Mouse (Mus musculus): ENCODE results near the gene Mical2. TPM values are rescaled to one million over a fixed set of nuclear protein-coding genes. Genes with fewer than 3 reads are reported as not detected.

Gene Mical2
- polyA plus RNA-seq, 1 experiment from 2014 or later: 2.5 TPM

DNA sequence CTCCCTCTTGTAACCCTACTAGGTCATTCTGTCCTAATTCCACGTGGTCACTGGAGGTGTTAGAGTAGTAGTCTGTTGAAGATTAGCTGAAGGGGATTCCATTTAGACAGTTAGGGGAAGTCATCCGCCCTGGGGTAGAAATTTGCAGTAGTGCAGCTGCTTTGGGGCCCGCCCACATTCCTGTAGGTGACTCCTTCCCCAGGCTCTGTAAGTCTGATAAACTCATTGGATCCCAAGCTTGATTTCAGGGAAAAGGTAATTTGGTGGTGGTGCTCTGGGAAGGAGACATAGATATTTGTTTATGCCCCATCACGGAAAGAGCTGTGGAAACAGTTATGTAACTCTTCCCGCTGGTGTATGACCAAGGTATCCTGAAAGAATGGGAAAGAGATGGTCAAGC lies 201.2 kb downstream of the Mical2 start:
- DNase-seq (ENCODE audit: low spot score) (no peak), ATAC-seq (replicated peaks; ENCODE audit: insufficient number of reproducible peaks, low FRiP score, low TSS enrichment, low read depth) (no peak)
- Histone ChIP-seq H3K27ac (replicated peaks; ENCODE audit: low read depth, low read length) (no peak overlapping the region), H3K36me3 (replicated peaks; ENCODE audit: control insufficient read depth, insufficient read depth, low read depth, low read length) (no peaks in the 10 kb centered on the region), H3K4me2 (ENCODE audit: low read depth, low read length) (peak overlapping the region; percentile 69), H3K4me3 (ENCODE audit: low read depth, low read length) (no peak overlapping the region), H3K27me3 (ENCODE audit: control insufficient read depth, insufficient read depth, low read length) (no peaks in the 10 kb centered on the region), H3K9ac (replicated peaks; ENCODE audit: low read length) (peak overlapping the region; percentile 95), H3K4me1 (ENCODE audit: control insufficient read depth, insufficient read depth, low read length) (peaks cover 4% of the 10 kb centered on the region; the same call in 1 of the 2 replicates), H3K9me3 (replicated peaks; ENCODE audit: control insufficient read depth, low read length) (no peaks in the 10 kb centered on the region)
- 50% methylated on average over 5 of the region's 5 CpGs for WGBS

DNA sequence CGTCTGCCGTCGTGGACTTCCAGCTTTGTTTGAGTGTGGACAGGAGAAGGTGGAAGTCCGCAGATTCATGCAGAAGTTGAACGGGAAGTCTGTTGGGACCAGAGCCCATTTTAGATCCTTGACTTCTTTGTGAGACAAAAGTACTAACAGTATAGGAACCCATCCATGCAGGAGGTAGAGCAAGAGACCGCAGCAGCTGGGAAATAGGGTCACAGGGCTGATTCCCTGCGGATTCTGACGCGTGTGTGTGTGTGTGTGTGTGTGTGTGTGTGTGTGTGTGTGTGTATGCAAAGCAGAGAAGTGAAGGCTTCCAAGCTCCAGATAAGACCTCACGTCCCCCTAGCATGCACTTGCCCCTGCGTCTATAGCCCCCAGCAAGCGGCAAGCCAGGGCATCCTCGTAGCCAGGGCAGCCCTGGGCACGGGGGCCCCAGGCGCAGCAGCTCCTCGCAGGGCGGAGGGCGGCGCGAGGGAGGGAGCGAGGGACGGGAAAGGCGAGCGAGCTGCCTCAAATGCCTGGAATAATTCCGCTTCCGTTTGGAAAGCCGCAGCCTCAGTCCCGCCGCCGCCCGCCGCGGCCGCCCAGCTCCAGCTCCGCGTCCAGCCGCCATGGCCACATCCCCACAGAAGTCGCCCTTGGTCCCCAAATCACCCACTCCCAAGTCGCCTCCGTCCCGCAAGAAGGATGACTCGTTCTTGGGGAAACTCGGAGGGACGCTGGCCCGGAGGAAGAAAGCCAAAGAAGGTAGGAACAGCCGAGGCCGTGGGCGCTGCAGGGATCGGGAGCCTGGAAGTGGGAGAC lies 201.9 kb downstream of the Mical2 start, which contains the start of gene Parva:
TSS of gene Parva (plus strand) at position 149 of the 801 bp plus-strand sequence.
- ATAC-seq (replicated peaks; ENCODE audit: insufficient number of reproducible peaks, low FRiP score, low TSS enrichment, low read depth) (peak; percentile 89), DNase-seq (ENCODE audit: low spot score) (peak; percentile 82)
- Histone ChIP-seq H3K4me2 (ENCODE audit: low read depth, low read length) (peak within 1 kb of the TSS; percentile 69), H3K4me3 (ENCODE audit: low read depth, low read length) (peak within 1 kb of the TSS; percentile 75), H3K9ac (replicated peaks; ENCODE audit: low read length) (peak within 1 kb of the TSS; percentile 95), H3K9me3 (replicated peaks; ENCODE audit: control insufficient read depth, low read length) (no peaks in the 10 kb centered on the region), H3K36me3 (replicated peaks; ENCODE audit: control insufficient read depth, insufficient read depth, low read depth, low read length) (no peaks in the 10 kb centered on the region), H3K4me1 (ENCODE audit: control insufficient read depth, insufficient read depth, low read length) (peaks cover 4% of the 10 kb centered on the region; the same call in 1 of the 2 replicates), H3K27me3 (ENCODE audit: control insufficient read depth, insufficient read depth, low read length) (no peaks in the 10 kb centered on the region), H3K27ac (replicated peaks; ENCODE audit: low read depth, low read length) (peak within 1 kb of the TSS; percentile 92)
- 1% methylated on average over 45 of the region's 49 CpGs for WGBS

DNA sequence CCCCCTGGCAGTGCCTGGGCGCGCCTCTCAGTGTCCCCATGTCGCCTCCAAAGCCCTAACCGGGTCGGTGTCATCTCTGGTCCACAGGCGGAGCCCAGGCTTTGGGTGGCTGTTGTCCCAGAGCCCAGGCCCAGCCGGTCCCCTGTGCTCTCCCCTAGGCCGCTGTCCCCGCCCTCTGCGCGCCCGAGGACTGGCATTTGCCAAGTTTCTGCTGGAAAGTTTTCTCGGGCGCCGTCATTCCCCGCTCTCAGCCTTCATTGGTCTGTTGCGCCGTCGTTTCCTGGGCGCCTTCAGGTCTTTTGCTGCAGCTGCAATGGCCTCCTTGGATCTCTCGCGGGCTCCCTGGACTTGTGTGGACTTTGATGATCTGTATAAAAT lies 202.5 kb downstream of the Mical2 start:
- H3K9me3 ChIP-seq (replicated peaks; ENCODE audit: control insufficient read depth, low read length): no peaks in the 10 kb centered on the region
- H3K36me3 ChIP-seq (replicated peaks; ENCODE audit: control insufficient read depth, insufficient read depth, low read depth, low read length): no peaks in the 10 kb centered on the region
- under 1% methylated on average over 22 of the region's 22 CpGs for WGBS
- H3K27ac ChIP-seq (replicated peaks; ENCODE audit: low read depth, low read length): peak overlapping the region; percentile 92
- peak overlapping the region; percentile 75 for H3K4me3 ChIP-seq (ENCODE audit: low read depth, low read length)
- H3K4me2 ChIP-seq (ENCODE audit: low read depth, low read length): peak overlapping the region; percentile 69
- peaks cover 4% of the 10 kb centered on the region; the same call in 1 of the 2 replicates for H3K4me1 ChIP-seq (ENCODE audit: control insufficient read depth, insufficient read depth, low read length)
- peak; percentile 90 for ATAC-seq (replicated peaks; ENCODE audit: insufficient number of reproducible peaks, low FRiP score, low TSS enrichment, low read depth)
- H3K27me3 ChIP-seq (ENCODE audit: control insufficient read depth, insufficient read depth, low read length): no peaks in the 10 kb centered on the region
- peak; percentile 83 for DNase-seq (ENCODE audit: low spot score)
- peak overlapping the region; percentile 95 for H3K9ac ChIP-seq (replicated peaks; ENCODE audit: low read length)

DNA sequence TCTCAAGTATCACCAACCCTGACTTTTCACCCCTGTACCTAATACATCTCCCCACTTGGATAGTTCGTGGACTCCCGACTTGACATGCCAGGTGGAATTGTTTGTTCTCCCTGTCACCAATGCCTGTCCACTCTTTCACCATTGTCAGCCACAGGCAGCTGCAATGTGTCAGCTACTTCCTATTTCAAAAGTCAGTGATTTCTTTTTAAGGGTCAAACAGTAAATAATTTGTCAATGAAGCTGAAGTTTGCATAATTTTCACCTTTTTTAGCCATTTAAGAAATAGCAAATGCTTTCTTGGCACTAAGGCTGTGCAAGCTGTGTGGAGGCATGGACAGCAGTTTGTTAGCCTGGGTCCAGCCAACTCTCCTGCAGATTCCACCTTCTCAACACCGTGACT lies 214.2 kb downstream of the Mical2 start:
- H3K4me3 ChIP-seq (ENCODE audit: low read depth, low read length): no peak overlapping the region
- WGBS: 81% methylated on average over 3 of the region's 3 CpGs
- H3K9ac ChIP-seq (replicated peaks; ENCODE audit: low read length): no peak overlapping the region
- no peaks in the 10 kb centered on the region for H3K9me3 ChIP-seq (replicated peaks; ENCODE audit: control insufficient read depth, low read length)
- DNase-seq (ENCODE audit: low spot score) (no peak), ATAC-seq (replicated peaks; ENCODE audit: insufficient number of reproducible peaks, low FRiP score, low TSS enrichment, low read depth) (no peak)
- no peaks in the 10 kb centered on the region; the same call in 1 of the 2 replicates for H3K36me3 ChIP-seq (replicated peaks; ENCODE audit: control insufficient read depth, insufficient read depth, low read depth, low read length)
- no peak overlapping the region for H3K27ac ChIP-seq (replicated peaks; ENCODE audit: low read depth, low read length)
- H3K4me1 ChIP-seq (ENCODE audit: control insufficient read depth, insufficient read depth, low read length): 0 out of 2 replicates have a peak, but pooled peaks cover 2% of the 10 kb centered on the region
- H3K27me3 ChIP-seq (ENCODE audit: control insufficient read depth, insufficient read depth, low read length): no peaks in the 10 kb centered on the region
- H3K4me2 ChIP-seq (ENCODE audit: low read depth, low read length): no peak overlapping the region

DNA sequence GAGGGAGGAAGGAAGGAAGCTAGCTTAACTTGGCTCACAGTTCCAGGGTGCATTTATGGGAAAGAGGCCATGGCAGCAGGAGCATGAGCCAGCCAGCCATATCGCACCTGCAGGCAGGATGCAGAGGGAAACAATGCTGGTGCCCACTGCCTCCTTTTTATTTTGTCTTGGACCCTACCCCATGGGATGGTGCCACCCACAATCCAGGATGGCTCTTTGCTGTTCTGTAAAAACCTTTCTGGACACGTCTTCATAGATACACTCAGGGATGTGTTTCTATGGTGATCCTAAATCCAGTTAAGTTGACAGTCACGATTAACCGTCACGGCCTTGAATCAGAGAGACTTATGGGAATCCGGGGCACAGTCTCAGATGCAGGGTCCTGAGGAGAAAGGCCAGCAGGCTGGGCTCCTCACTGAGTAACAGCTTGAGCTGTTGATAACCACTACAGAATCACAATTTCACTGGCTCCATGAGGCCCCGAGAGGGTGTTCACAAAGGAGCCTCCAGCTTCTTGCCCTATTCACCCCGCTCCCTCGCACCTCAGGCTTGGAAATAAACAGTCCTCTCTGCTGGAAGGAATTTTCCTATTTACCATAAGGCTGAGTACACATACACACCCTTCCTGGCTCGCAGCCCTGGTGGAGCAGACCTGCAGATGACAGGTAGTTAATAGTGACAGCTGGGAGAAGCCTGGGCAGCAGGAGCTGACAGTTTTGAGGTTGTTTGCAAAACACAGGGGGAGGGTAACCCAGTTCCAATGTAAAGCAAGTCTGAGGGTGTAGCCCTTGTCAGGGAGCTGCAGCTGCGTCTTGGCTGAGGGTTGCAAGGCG lies 218.7 kb downstream of the Mical2 start:
- H3K4me3 ChIP-seq (ENCODE audit: low read depth, low read length): no peak overlapping the region
- no peak overlapping the region for H3K27ac ChIP-seq (replicated peaks; ENCODE audit: low read depth, low read length)
- H3K4me1 ChIP-seq (ENCODE audit: control insufficient read depth, insufficient read depth, low read length): 0 out of 2 replicates have a peak, but pooled peaks cover 2% of the 10 kb centered on the region
- H3K4me2 ChIP-seq (ENCODE audit: low read depth, low read length): no peak overlapping the region
- no peaks in the 10 kb centered on the region for H3K36me3 ChIP-seq (replicated peaks; ENCODE audit: control insufficient read depth, insufficient read depth, low read depth, low read length)
- 0 out of 2 replicates have a peak, but pooled peaks have one; percentile 26 for ATAC-seq (replicated peaks; ENCODE audit: insufficient number of reproducible peaks, low FRiP score, low TSS enrichment, low read depth)
- no peak for DNase-seq (ENCODE audit: low spot score)
- 37% methylated on average over 12 of the region's 12 CpGs for WGBS
- no peaks in the 10 kb centered on the region for H3K27me3 ChIP-seq (ENCODE audit: control insufficient read depth, insufficient read depth, low read length)
- no peaks in the 10 kb centered on the region for H3K9me3 ChIP-seq (replicated peaks; ENCODE audit: control insufficient read depth, low read length)
- no peak overlapping the region for H3K9ac ChIP-seq (replicated peaks; ENCODE audit: low read length)

DNA sequence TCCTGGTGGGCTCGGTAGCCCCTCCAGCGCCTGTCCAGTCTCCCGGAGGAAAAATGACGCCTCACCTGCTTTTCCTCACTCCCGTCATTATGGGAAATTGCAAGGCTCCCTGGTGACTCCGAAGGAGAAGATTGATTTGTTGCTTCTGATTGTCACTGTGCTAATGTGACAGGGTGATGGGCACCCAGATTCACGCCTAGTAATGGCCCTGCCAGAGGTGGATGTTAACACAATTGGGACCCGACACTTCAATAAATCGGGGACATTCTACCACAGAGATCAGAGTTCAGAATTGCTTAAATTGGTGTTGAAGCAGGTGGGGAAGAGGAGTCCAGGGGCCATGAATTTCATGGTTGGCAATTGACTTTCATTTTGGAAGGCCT lies 219.3 kb downstream of the Mical2 start:
- H3K9ac ChIP-seq (replicated peaks; ENCODE audit: low read length): no peak overlapping the region
- H3K27me3 ChIP-seq (ENCODE audit: control insufficient read depth, insufficient read depth, low read length): no peaks in the 10 kb centered on the region
- DNase-seq (ENCODE audit: low spot score) (no peak), ATAC-seq (replicated peaks; ENCODE audit: insufficient number of reproducible peaks, low FRiP score, low TSS enrichment, low read depth) (no peak)
- no peak overlapping the region for H3K4me2 ChIP-seq (ENCODE audit: low read depth, low read length)
- no peaks in the 10 kb centered on the region for H3K36me3 ChIP-seq (replicated peaks; ENCODE audit: control insufficient read depth, insufficient read depth, low read depth, low read length)
- H3K4me1 ChIP-seq (ENCODE audit: control insufficient read depth, insufficient read depth, low read length): 0 out of 2 replicates have a peak, but pooled peaks cover 2% of the 10 kb centered on the region
- no peak overlapping the region for H3K4me3 ChIP-seq (ENCODE audit: low read depth, low read length)
- 40% methylated on average over 9 of the region's 9 CpGs for WGBS
- no peaks in the 10 kb centered on the region for H3K9me3 ChIP-seq (replicated peaks; ENCODE audit: control insufficient read depth, low read length)
- no peak overlapping the region for H3K27ac ChIP-seq (replicated peaks; ENCODE audit: low read depth, low read length)

DNA sequence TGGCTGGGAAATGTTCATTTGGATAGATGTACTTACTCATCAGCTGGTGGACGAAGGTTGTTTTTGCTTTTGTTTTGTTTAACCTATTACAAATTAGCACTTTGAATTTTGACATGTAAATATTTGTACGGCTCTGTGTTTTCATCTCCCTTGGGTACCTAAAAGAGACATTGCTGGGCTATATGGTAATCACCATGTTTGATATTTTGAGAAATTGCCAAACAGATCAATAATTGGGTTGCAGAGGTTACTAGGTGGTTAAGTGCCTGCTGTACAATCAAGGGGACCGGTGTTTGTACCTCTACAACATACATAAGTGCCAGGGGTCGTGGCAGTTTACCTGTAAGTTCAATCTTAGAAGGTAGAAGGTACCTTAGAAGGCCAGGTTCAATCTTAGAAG lies 220.8 kb downstream of the Mical2 start:
- DNase-seq (ENCODE audit: low spot score): no peak
- Histone ChIP-seq H3K36me3 (replicated peaks; ENCODE audit: control insufficient read depth, insufficient read depth, low read depth, low read length) (no peaks in the 10 kb centered on the region), H3K9ac (replicated peaks; ENCODE audit: low read length) (no peak overlapping the region), H3K4me1 (ENCODE audit: control insufficient read depth, insufficient read depth, low read length) (0 out of 2 replicates have a peak, but pooled peaks cover 2% of the 10 kb centered on the region), H3K4me3 (ENCODE audit: low read depth, low read length) (no peak overlapping the region), H3K27ac (replicated peaks; ENCODE audit: low read depth, low read length) (no peak overlapping the region), H3K27me3 (ENCODE audit: control insufficient read depth, insufficient read depth, low read length) (no peaks in the 10 kb centered on the region), H3K9me3 (replicated peaks; ENCODE audit: control insufficient read depth, low read length) (no peaks in the 10 kb centered on the region), H3K4me2 (ENCODE audit: low read depth, low read length) (no peak overlapping the region)
- WGBS: 89% methylated on average over 4 of the region's 4 CpGs
- ATAC-seq (replicated peaks; ENCODE audit: insufficient number of reproducible peaks, low FRiP score, low TSS enrichment, low read depth): no peak

All from embryonic facial prominence, embryonic 11.5 days (tissue).